Mouse (Mus musculus) E14TG2a.4 (cell line): ENCODE data around the gene Trim52.
A peak's percentile ranks its signal among the peaks of the same experiment; 100 is the strongest.

Experiments
- H3K27me3 ChIP-seq: 2 replicates; pipeline ENCODE4 v1.6.1; 2014; ENCODE audit warnings: low read length, control low read depth; ENCODE audit not compliant: insufficient read depth
- H3K36me3 ChIP-seq: 2 replicates; pipeline ENCODE4 v1.6.1; 2014; ENCODE audit warnings: low read length, control low read depth; ENCODE audit not compliant: insufficient read depth
- H3K4me1 ChIP-seq: replicated peaks from 2 replicates; pipeline ENCODE4 v1.6.1; 2014; ENCODE audit warnings: low read depth, low read length, control low read depth
- H3K4me3 ChIP-seq: replicated peaks from 2 replicates; pipeline ENCODE4 v1.5.1; 2014; ENCODE audit warnings: mild to moderate bottlenecking, low read length
- H3K9me3 ChIP-seq: 2 replicates; pipeline ENCODE4 v1.6.1; 2014; ENCODE audit warnings: low read length, control low read depth
- CTCF ChIP-seq: conservative IDR thresholded peaks from 2 replicates; pipeline ENCODE4 v1.5.1; 2014; ENCODE audit warnings: low read length
- NANOG ChIP-seq: IDR thresholded peaks from 2 replicates; pipeline ENCODE4 v1.6.1; 2014; ENCODE audit warnings: borderline replicate concordance, low read length, mixed read lengths
- POU5F1 ChIP-seq: IDR thresholded peaks from 2 replicates; pipeline ENCODE4 v1.6.1; 2014; ENCODE audit warnings: low read length, borderline replicate concordance

The Trim52 gene

GRCm38 (mm10) chr14:106105980-106106379 is at the start of gene Trim52:
TSS of gene Trim52 (plus strand) at chr14:106106198.
- Histone ChIP-seq H3K9me3 (peaks cover 23% of the 10 kb centered on the region), H3K4me1 (peaks cover 11% of the 10 kb centered on the region; the same call in 1 of the 2 replicates), H3K27me3 (no peaks in the 10 kb centered on the region), H3K4me3 (peak within 1 kb of the TSS; percentile 89), H3K36me3 (peaks cover 23% of the 10 kb centered on the region)
- TF ChIP-seq CTCF (no peak), POU5F1 (no peak), NANOG (no peak)

GRCm38 (mm10) chr14:106072608-106073007 is 33.4 kb upstream of the Trim52 start:
- H3K9me3 ChIP-seq = peaks cover 7% of the 10 kb centered on the region
- TF ChIP-seq NANOG = no peak
- TF ChIP-seq CTCF = no peak
- no peak for TF ChIP-seq POU5F1
- H3K4me1 ChIP-seq = peaks cover 3% of the 10 kb centered on the region; the same call in 1 of the 2 replicates
- no peak overlapping the region for H3K4me3 ChIP-seq
- no peaks in the 10 kb centered on the region for H3K36me3 ChIP-seq
- no peaks in the 10 kb centered on the region for H3K27me3 ChIP-seq

- no peaks in the 10 kb centered on the region for H3K9me3 ChIP-seq
- no peaks in the 10 kb centered on the region for H3K36me3 ChIP-seq
- H3K4me3 ChIP-seq = no peak overlapping the region
- no peaks in the 10 kb centered on the region for H3K27me3 ChIP-seq
- TF ChIP-seq NANOG = no peak
- TF ChIP-seq CTCF = no peak
- TF ChIP-seq POU5F1 = no peak
- H3K4me1 ChIP-seq = peaks cover 3% of the 10 kb centered on the region; the same call in 1 of the 2 replicates
Measured at GRCm38 (mm10) chr14:106075181-106076064, 30.6 kb upstream of the Trim52 start.

GRCm38 (mm10) chr14:106088480-106089037 is 17.4 kb upstream of the Trim52 start:
- TF ChIP-seq CTCF (no peak), POU5F1 (no peak), NANOG (no peak)

GRCm38 (mm10) chr14:106096816-106097215 is 9.2 kb upstream of the Trim52 start:
- TF ChIP-seq POU5F1 = no peak
- Histone ChIP-seq H3K4me3 (no peak overlapping the region), H3K36me3 (no peaks in the 10 kb centered on the region), H3K27me3 (no peaks in the 10 kb centered on the region), H3K9me3 (no peaks in the 10 kb centered on the region), H3K4me1 (no peaks in the 10 kb centered on the region)

More at GRCm38 (mm10) chr14:106088480-106089037, 17.4 kb upstream of the Trim52 start:
- Histone ChIP-seq H3K36me3 (no peaks in the 10 kb centered on the region), H3K4me1 (no peaks in the 10 kb centered on the region), H3K27me3 (no peaks in the 10 kb centered on the region), H3K9me3 (peaks cover 31% of the 10 kb centered on the region), H3K4me3 (no peak overlapping the region)

- Histone ChIP-seq H3K9me3 (no peaks in the 10 kb centered on the region), H3K27me3 (no peaks in the 10 kb centered on the region), H3K4me1 (no peaks in the 10 kb centered on the region), H3K4me3 (no peak overlapping the region), H3K36me3 (no peaks in the 10 kb centered on the region)
- TF ChIP-seq CTCF (no peak; the same call in none of the 2 replicates), NANOG (no peak), POU5F1 (no peak)
Measured at GRCm38 (mm10) chr14:106100858-106101257, 5.1 kb upstream of the Trim52 start.

- Histone ChIP-seq H3K4me1 (peaks cover 11% of the 10 kb centered on the region; the same call in 1 of the 2 replicates), H3K27me3 (no peaks in the 10 kb centered on the region), H3K4me3 (peak overlapping the region; percentile 89), H3K9me3 (peaks cover 24% of the 10 kb centered on the region), H3K36me3 (peaks cover 24% of the 10 kb centered on the region)
- no peak for TF ChIP-seq NANOG
- TF ChIP-seq POU5F1 = no peak
- TF ChIP-seq CTCF = no peak
Measured at GRCm38 (mm10) chr14:106106425-106106824, 427 bp downstream of the Trim52 start.

GRCm38 (mm10) chr14:106119371-106119770 is 13.4 kb downstream of the Trim52 start:
- Histone ChIP-seq H3K4me3 (no peak overlapping the region), H3K27me3 (no peaks in the 10 kb centered on the region), H3K9me3 (peaks cover 20% of the 10 kb centered on the region), H3K4me1 (no peaks in the 10 kb centered on the region), H3K36me3 (no peaks in the 10 kb centered on the region)
- no peak for TF ChIP-seq NANOG
- TF ChIP-seq POU5F1 = no peak

- Histone ChIP-seq H3K4me3 (no peak overlapping the region), H3K36me3 (no peaks in the 10 kb centered on the region), H3K4me1 (no peaks in the 10 kb centered on the region), H3K27me3 (no peaks in the 10 kb centered on the region), H3K9me3 (peaks cover 50% of the 10 kb centered on the region)
- TF ChIP-seq NANOG = no peak
- no peak for TF ChIP-seq CTCF
Measured at GRCm38 (mm10) chr14:106136272-106136671, 30.3 kb downstream of the Trim52 start.
